Mouse (Mus musculus): ENCODE data around the gene Gtf2f2. TPM values are rescaled to one million over a fixed set of nuclear protein-coding genes. Genes with fewer than 3 reads are reported as not detected.

The Gtf2f2 gene
- polyA plus RNA-seq, 1 experiment from 2014 or later, result 36.7 TPM

GRCm38 (mm10) chr14:75847669-75848068 is 163.0 kb downstream of the Gtf2f2 start:
- Histone ChIP-seq H3K27ac (ENCODE audit: low read depth, low read length) (no peak overlapping the region), H3K27me3 (ENCODE audit: control insufficient read depth, insufficient read depth, low read length) (no peaks in the 10 kb centered on the region), H3K9me3 (replicated peaks; ENCODE audit: control insufficient read depth, low read length) (no peaks in the 10 kb centered on the region), H3K36me3 (ENCODE audit: control insufficient read depth, insufficient read depth, low read length) (peaks cover 38% of the 10 kb centered on the region), H3K4me1 (ENCODE audit: control insufficient read depth, insufficient read depth, low read length) (peaks cover 16% of the 10 kb centered on the region), H3K9ac (ENCODE audit: low read depth, low read length) (no peak overlapping the region), H3K4me3 (ENCODE audit: low read depth, low read length) (no peak overlapping the region), H3K4me2 (peak overlapping the region; percentile 69; the same call in 1 of the 2 replicates)
- 75% methylated on average over 4 of the region's 4 CpGs for WGBS (ENCODE audit: insufficient replicate concordance)
- ATAC-seq (replicated peaks; ENCODE audit: insufficient number of reproducible peaks, low FRiP score, low TSS enrichment), result no peak

Other genes with a start within 250 kb of the Gtf2f2 start
- 5.8 and 7.2 TPM in 2 replicates for gene Slc25a30, start 223.8 kb downstream of the Gtf2f2 start, polyA plus RNA-seq (2014; fragmentation: Nextera tagmentation; extraction: Ambion mirVana)
- gene Tpt1, start 165.8 kb downstream of the Gtf2f2 start, polyA plus RNA-seq (2014; fragmentation: Nextera tagmentation; extraction: Ambion mirVana), result 1,014 and 1,054 TPM in 2 replicates
- gene Kctd4, start 55.9 kb downstream of the Gtf2f2 start, polyA plus RNA-seq (2014; fragmentation: Nextera tagmentation; extraction: Ambion mirVana), result 0.13 and 0.50 TPM in 2 replicates
- 10.4 and 14.1 TPM in 2 replicates for gene Gpalpp1, start 99.9 kb upstream of the Gtf2f2 start, polyA plus RNA-seq (2014; fragmentation: Nextera tagmentation; extraction: Ambion mirVana)
- gene Nufip1, start 100.0 kb upstream of the Gtf2f2 start, polyA plus RNA-seq (2014; fragmentation: Nextera tagmentation; extraction: Ambion mirVana), result 11.2 and 11.4 TPM in 2 replicates

Data from heart, embryonic 11.5 days (tissue).